Mouse (Mus musculus): ENCODE data around the gene Ptprj.
"Not testable (repeated sequence)": the region's sequence is repeated elsewhere in the genome, so short reads cannot be mapped to it uniquely, and the experiment has no call there.

Gene Ptprj

DNA sequence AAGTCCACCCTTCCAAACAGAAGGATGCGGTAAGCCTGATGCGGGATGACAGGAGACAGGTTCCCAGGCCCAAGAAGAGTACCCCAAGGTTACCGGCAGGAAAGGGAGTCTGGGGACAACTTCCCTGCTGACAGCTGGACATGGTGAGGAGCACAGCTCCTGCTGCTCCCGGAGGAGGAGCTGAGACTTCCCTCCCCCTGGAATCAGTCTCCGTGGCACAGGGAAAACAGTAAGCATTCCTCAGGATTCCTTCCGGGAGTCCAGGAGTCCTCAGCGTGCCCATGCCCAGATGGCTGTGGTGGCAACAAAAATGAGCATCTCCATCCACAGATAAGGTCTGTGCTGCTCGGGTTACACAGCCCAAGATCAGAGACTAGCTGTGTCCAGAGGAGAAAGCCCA lies 102.8 kb downstream of the Ptprj start:
- no peak for DNase-seq

DNA sequence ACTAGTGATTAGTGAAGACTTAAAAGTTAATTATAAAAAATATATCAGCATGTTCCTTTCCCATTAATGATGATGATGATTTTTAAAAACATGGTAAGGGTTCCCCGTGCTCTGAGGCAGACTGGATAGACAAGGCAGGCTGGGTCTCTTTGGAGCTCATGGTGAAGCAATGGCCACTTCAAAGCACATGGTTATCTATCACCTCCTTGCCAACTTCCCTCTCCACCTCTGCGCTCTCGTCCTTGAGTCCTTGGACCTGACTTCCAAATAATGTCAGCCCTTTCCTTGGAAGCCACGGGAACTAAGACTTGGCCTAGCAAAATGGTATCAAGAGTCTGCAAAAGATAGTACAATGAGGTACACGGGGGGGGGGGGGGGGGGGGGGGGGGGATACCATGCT lies 103.7 kb downstream of the Ptprj start:
- DNase-seq, result no peak

DNA sequence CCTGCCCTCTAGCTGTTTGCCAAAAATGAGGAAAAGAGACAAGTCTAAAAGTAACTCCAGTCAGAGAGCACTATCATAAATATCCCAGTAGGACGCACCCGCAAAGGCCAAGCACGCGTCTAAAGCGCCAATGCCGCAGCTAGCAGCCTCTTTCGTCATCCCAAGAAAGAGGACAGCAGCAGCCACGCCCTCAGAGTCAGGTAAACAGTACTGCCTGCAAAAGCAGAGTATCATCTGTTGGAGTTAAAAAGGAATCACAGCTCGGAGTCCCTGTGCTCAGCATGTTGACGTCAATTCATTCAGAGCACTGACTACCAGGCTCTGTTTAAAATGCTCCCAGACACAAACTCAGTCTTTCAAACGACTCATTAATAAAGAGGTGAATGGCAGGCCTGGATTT lies 104.1 kb downstream of the Ptprj start:
- DNase-seq, result no peak

DNA sequence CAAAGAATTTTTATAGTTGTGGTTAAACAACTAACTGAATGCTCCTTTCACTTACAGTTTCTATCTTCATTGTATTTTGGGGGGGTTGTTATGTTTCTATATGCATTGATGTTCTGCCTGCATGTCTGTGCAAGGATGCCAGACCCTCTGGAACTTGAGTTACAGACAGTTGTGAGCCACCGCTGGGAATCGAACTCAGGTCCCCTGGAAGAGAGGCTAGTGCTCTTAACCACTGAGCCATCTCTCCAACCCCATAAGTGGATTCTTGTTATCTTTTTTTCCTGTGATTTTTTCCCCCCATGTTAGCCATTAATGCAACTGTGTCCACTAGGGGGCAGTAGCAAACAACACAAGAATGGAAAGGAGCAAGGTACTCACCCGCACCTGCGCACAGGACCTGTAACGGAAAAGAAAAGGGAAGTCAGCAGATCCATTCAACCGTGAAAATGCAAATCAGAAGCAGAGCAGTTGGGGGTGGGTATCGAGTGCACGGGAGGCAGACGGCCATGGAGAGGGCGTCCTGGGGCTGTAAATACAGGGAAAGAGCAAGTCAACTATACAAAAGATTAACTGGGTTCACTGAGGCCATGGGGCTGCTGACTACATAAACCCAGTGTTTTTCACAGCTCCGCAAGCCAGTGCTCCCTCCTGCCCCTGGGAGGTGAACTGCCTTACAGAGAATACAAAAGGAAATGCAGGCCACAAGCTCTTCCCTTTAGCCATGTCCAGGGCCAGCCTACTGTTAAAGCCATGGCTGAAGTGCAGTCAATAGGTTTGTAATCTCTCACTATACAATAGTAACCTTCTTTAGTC lies 105.6 kb downstream of the Ptprj start:
- DNase-seq, result peak; percentile 95 to 97

DNA sequence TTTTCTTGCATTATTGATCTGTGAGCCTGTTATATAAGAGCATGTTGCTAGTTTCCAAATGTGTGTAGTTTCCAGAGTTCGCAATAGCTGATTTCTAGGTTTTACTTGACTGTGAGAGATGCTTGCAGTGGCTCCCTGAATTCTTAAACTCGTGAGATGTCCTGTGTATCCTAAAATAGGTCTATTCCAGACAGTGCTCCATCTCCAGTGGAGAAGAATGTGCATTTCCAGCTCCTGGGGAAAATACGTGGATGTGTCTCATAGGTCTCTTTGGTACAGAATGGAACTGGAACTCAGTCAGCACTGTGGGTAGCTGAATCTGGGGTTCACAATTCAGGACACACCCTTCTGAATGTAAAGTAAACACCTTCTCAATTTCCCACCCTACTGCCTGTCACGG lies 107.7 kb downstream of the Ptprj start:
- DNase-seq, result no peak

DNA sequence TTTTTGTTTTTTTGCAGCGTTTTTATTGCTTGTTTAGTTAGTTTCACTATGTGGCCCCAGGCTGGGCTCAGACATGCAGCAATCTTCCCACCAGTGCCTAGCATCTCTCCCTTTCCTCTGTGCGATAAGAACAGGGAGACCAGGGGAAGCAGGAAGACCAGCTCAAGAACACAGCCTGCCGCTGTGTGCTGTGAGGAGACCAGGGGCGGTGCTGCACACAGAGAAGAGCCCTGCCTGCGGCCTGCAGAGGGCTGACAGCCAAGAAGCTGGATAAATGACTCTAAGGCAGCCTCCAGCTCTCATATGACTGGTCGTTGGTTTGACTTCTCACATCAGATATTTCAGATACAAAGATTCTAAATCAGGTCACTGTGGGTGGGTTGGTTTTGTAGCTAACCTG lies 110.3 kb downstream of the Ptprj start:
- no peak for DNase-seq

DNA sequence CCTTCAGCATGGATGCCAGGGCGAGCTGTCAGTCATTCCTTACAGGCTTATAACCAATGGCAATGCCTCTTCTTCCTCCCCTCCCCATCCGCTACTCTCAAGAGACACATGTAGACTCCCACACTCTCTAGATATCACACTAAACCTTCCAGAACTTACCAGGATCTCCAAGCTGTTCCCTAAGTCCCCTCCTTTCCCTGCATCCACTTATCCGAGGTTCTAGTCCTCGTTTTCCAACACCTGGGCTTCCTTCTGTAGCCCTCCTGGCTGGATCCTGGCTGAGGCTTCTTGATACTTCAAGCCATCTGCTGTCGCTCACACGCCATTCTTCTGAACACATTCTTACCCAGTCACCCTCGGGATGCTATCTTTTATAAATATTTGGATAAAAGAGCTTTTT lies 114.0 kb downstream of the Ptprj start:
- DNase-seq, result no peak

DNA sequence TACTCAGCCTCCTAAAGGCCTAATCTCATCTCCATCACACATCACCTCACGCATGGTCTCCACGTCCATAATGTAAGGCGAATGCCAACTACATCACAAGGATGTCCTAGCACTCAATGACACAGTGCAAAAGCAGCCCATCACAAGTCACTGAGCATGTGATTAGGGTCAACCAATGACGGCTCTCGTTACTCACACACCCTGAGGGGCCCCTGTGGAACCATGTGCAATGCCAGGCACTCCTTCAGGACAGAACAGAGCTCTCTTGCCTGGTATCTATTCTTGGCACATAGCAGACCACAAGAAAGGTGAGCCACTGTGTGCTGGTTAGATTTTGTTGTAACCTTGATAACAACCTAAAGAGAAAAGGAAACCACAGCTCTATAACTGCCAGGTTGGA lies 116.7 kb downstream of the Ptprj start:
- DNase-seq, result no peak

DNA sequence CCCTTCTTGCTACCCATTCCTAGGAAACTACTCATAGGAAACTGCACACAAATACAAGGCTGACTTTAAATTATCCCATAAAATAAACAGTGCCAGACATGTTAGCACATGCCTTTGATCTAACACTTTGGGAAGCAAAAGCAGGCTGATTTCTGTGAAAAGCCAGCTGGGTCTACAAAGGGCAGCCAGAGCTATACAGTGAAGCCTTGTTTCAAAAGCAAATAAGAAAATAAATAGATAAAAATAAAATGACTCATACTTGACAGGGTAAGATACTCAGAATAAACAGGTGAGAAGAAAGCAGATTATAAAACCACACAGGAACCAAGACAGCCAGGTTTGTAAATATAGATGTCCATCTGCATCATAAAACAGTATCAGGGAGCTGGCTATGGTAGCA lies 118.2 kb downstream of the Ptprj start:
- DNase-seq, result no peak

DNA sequence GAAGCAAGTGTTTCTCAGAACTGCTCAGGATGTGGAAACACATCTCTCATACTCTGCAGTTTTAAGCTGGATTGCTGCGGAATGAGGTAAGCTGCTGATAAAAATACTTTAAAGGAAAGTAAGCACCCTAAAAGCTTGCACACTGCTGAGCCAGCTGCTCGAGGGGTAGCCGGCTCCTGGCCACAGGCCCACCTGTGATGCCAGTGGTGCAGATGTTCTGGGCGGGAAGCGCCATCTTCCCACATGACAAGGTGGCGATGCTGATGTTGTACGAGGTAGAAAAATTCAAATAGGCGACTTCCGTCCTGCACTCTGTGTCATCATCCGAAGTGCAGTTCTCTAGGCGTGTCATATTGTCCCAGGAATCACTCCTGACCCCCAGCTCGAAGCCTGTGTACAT lies 122.5 kb downstream of the Ptprj start:
- no peak for DNase-seq

DNA sequence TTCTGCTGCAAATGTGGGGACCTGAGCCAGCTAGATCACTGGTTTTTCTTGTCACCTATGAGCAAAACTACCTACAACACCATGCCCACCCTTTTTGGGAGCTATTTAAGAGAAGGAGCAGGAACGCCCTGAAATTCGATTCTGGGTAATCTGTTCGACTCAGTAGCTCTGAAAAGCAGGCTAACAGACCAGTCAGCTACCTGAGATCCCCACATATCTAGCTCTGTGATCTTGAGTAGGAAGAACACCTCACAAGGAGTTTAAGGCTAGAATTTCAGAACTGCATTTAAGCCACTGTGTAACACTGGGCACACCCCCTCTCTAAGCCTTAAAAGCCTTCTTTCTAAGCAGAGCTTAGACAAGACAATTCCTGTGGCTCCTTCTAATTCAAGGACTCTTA lies 128.1 kb downstream of the Ptprj start:
- DNase-seq, result no peak

DNA sequence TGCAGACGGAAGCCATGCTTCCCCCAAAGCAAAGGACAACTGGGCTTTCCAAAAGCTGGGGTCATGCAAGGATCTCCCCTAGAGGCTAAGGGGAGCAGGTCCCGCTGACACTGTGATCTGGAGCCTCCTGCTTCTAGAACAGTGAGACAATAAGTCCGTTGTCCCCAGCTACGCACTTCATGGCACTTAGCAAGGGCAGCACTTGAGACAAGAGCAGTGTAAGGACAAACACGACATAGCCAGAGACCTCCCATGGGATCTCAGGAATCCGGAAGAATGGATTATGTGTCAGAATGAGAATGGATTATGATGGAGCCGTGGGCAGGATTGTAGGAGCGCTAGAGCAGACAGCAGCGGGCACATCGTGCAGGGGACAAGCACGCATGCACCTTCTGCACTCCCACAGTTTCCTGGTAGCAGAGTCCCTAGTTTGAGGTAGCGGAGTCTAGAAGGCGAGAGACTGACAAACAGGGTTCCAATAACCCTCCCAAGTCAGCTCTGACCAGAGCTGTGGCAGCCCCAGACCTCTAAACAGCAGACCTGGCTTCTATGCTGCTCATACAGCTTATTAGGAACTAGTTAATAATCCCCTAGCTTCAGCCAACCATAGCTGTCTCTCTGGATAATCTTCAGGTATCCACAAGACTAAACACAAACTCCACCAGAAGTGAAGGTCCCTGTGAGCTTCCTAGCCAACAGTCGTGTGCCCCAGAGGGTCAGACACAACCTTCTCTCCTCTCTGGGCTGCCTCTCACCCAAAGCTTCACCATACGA lies 131.3 kb downstream of the Ptprj start:
- no peak for DNase-seq

DNA sequence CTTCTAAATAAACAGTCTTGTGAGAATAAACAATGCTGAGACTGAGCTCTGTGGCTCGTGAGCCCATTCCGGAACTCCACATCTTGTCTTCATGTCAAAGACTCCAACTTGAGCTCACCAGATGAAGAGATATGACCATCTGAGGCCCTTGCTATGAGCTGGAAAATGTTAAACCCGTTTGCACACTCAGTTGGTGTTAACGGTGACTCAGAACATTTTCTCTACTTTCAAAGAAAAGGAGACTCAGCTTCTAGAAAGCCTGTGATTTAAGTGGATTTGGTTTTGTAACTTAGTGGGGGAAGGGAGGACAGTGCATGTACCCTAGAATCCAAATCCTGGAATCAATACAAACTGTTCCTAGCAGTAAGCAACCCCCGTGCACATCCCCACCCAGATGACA lies 136.6 kb downstream of the Ptprj start:
- DNase-seq, result no peak

DNA sequence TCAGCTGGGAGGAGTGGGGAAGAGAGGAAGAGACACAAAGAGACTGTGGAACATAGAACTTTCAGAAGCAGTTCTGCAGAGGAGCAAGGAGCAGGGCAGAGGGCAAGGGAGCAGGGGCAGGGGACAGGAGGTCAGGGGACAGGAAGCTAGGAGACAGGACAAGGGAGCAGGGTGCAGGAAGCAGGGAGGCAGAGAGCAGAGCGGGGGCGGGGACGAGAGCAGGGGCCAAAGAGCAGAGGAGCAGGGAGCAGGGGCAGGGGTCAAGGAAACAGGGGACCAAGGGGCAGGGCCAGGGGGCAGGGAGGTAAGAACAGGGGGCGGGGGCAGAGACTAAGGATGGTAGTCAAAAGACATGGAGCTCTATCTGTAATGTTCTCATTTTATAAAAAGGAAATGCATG lies 138.6 kb downstream of the Ptprj start:
- DNase-seq, result not testable (repeated sequence)

DNA sequence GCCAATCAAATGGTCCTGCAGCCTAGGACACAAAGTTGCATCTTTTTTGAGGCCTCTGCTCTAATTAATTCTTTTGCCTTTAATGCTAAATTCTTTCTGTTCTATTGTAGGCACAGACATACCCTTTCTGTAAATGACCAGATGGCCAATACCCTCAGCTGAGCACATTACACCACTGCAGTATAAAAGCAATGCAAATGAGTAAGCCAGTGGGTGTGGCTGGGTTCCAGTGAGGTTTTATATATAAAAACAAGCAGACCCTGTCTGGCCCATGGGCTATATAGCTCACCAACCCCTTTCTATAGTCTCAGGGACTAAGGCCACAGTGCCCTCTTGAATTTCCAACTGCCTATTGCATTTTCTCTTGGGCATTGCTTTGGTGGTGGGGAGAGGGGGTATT lies 140.3 kb downstream of the Ptprj start:
- DNase-seq, result not testable (repeated sequence)

DNA sequence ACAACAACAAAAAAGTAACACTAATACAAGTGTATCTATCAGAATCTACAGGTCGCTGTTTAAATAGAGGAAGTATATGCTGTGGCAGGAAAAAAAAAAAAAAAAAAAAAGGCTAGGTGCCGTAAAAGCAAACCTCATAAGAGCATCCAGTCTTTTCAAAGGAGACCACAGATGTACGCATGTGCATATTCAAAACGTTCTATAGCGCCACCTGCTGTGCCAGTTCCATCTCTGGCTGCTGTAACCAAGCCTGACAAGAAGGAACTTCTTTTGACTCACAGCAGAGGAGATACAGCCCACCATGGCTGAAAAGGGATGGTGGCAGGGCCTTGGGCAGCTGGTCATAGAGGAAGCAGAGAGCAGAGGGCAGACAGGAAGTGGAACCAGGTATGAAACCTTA lies 143.0 kb downstream of the Ptprj start:
- DNase-seq, result not testable (repeated sequence)

DNA sequence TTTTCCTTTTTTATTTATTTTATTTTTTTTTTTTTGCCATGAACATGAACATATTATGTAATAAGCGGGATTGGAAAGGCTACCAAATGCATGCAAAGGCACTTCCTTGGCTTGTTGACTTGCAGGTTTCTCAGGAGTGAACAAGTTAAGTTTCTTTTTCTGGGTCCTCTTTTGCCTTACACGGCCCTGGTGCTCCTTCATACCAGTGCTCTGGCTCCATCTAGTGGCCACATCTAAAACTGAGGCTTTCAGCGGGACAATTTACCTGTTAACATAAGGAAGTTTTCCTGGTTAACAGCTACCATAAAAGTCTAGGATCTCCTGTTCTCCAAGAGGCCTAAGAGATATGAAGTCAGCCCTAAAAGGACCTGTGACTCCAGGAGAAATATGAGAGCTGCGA lies 150.7 kb downstream of the Ptprj start:
- DNase-seq, result not testable (repeated sequence)

DNA sequence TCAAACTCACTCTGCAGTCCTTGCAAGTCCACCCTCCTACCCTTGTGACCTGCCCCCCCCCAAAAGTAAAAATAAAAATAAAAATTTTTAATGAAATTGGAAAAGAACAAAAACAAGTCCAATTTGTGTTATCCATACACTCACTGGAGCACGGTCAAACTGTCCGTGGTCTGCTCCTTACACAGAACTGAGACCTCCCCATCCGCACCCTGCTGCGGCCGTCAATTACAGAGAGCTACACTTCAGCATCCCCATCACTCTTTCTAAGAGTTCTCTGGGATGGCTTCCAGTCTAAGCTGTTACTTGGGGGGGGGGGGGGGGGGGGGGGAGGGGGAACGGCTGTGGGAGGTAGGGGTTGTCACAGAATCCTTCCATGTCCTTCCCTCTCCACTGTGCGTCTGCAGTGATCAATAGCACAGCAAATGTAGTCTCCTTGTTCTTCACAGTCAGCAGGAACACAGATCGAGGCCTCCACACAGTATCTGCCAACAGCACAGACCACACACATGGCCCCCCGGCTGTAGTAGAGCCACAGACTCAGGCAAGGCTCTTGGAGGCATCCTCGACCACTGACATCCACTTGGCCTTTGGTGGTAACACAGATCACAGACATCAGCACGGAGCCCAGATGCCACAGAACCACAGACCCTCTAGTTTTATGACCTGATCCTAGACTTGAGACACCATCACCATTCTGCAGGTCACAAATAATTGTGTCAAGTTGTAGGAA lies 151.3 kb downstream of the Ptprj start:
- DNase-seq, result not testable (repeated sequence)

DNA sequence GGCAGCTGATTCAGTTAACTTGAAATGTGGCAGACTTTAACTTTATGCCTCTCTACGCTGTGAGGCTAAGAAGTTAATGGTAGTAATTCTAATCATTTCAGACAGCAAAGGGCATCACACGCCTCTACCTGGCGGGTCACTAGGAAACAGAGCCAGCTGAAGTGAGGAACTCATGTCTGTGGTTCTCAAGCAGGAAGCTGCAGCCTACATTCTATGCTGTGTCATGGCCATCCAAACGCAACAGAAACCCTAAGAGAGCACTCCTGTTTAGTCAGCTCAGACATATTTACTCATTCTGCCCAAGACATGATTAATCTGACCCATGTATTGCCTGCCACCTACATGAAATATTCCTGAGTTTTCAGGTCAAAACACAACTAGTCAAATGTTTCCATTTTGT lies 155.5 kb downstream of the Ptprj start:
- not testable (repeated sequence) for DNase-seq

DNA sequence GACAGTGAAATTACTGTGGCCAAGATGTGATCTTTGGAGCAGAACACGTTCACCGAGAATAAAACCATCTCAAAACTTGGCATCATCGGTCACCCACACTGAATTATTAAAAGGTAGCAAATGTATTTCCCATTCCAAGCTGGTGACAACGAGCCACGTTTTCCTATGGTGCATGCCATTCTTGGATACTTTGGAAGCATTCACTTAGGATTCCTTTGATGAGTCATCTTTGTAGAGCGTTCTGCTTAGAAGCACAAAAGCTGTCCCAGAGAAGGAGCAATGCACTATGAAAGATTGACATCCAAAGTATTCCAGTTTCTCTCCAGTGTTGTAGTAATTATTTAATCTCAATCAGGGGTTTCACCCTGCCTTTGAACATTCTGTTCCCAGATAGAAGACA lies 158.2 kb downstream of the Ptprj start:
- not testable (repeated sequence) for DNase-seq

DNA sequence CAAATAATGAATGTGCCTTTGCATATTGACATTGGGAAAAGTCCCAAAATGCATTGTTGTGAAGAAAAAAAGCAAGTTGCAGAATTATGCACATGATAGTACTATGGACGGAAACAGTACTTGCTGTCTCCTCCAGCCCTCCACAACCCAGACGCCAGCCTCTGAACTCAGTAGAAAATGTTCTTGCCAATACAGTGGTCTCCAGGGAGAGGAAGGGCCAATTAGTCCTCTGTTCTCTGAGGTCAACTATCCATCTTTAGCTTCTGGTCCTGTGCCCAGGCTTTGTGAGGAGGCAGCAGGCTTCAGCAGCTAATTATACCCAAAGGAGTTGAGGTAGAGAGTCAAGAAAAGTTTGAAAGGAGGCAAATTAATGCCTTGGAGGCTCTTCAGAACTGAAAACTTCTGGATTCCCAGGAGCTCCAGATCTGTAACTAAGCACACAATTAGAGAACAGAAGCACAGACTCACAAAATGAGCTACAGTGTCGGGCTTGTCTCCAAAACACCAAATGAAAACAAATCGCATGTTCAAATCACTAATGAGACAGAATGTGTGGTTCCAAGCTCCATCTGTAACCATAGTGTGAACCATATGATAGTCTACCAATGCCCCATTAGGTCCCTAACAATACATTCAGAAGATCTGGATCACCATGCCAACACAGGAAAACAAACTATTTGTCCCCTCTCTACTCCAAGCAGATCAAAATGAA lies 166.2 kb downstream of the Ptprj start:
- not testable (repeated sequence) for DNase-seq

DNA sequence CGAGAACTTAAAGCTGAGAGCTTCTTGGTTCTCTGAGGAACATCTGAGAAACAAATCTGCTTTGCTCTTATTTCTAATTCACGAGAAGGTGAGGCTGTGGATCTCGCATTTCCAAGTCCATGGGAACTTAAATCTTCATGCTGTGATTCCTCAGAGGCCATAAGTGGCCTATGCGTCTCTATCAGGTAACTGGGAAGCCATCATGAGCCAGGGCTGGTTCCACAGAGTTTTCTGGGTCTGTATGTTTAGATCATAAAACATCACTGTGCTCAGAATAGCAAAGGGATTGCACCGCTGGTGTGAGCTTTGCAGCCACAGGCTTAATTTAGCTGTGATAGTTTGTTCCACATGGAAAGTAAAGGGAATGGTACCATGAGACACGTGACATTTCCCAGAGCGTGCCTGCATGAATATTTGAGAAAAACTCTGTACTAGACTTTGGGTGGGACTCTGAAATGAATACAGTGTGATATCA lies 181.8 kb downstream of the Ptprj start, which contains the start of gene Olfr1274-ps:
Gene Olfr1274-ps (plus strand): TSS at position 51 of the 475 bp plus-strand sequence.
- DNase-seq, result not testable (repeated sequence)
